9 mouse cellular contexts compared by ENCODE assay signal in the genomic region with DNA sequence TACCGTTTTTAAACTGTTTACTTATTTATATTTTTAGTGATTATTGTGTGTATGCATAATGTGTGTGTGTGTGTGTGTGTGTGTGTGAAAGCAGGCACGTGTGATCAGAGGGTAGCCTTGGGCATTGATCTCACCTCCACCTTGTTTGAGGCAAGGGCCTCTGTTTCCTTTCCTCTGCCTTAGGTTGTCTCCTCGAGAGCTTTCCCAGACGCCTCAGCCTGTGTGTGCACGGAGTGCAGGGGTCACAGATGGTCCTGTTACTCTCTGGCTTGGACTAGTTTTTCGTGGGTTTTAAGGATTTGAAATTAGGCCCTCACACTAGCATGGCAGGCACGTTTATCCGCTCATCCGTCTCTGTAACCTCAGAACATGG. TPM values are rescaled to one million over a fixed set of nuclear protein-coding genes. Genes with fewer than 3 reads are reported as not detected.
DNase-seq lines count a peak whose midpoint lies in the region; ATAC-seq and TF ChIP-seq lines count a peak whose summit lies in the region.
"Had no signal": no experiment of that assay in that cellular context is flagged by ENCODE, and none has a peak within 500 bp of the region (broad histone marks: within the 10 kb centered on the region; RNA-seq: fewer than 3 reads in every experiment).

No protein-coding gene starts in this region.

- intact Hi-C loops in heart, postnatal 14 days (cut with DNase I): loop anchor here (1.0 kb wide), 1 partner anchor 49 kb away; no protein-coding TSS in a partner anchor

- 47% methylated on average over 9 of the region's 9 CpGs for WGBS in liver, embryonic 13.5 days (ENCODE audit: insufficient replicate concordance)
- 66% methylated on average over 9 of the region's 9 CpGs for WGBS in liver, postnatal 0 days (ENCODE audit: insufficient replicate concordance)
- 68% methylated on average over 9 of the region's 9 CpGs for WGBS in forebrain, embryonic 13.5 days
- WGBS in limb, embryonic 10.5 days: 44% methylated on average over 9 of the region's 9 CpGs
- 65% methylated on average over 9 of the region's 9 CpGs for WGBS in neural tube, embryonic 13.5 days

- H3K36me3 ChIP-seq in liver, embryonic 13.5 days: no peaks in the 10 kb centered on the region
- no peaks in the 10 kb centered on the region for H3K36me3 ChIP-seq in liver, postnatal 0 days (replicated peaks; ENCODE audit: insufficient read depth, low read length)
- no peaks in the 10 kb centered on the region for H3K36me3 ChIP-seq in forebrain, embryonic 13.5 days (ENCODE audit: poor library complexity, severe bottlenecking)
- no peaks in the 10 kb centered on the region for H3K36me3 ChIP-seq in limb, embryonic 10.5 days
- no peaks in the 10 kb centered on the region for H3K36me3 ChIP-seq in neural tube, embryonic 13.5 days
- H3K36me3 ChIP-seq: heart, embryonic 13.5 days had no signal

- no peaks in the 10 kb centered on the region for H3K4me1 ChIP-seq in liver, embryonic 13.5 days (replicated peaks)
- 0 out of 2 replicates have a peak, but pooled peaks cover 2% of the 10 kb centered on the region for H3K4me1 ChIP-seq in liver, postnatal 0 days (ENCODE audit: insufficient read depth)
- H3K4me1 ChIP-seq in forebrain, embryonic 13.5 days: no peaks in the 10 kb centered on the region
- H3K4me1 ChIP-seq in limb, embryonic 10.5 days: peaks cover 54% of the 10 kb centered on the region
- H3K4me1 ChIP-seq in neural tube, embryonic 13.5 days (replicated peaks): peaks cover 10% of the 10 kb centered on the region

- no peak overlapping the region for H3K27ac ChIP-seq in liver, embryonic 13.5 days
- H3K27ac ChIP-seq in liver, postnatal 0 days (ENCODE audit: low read depth): no peak overlapping the region
- H3K27ac ChIP-seq in forebrain, embryonic 13.5 days: no peak overlapping the region
- peak overlapping the region; percentile 61 for H3K27ac ChIP-seq in limb, embryonic 10.5 days
- H3K27ac ChIP-seq in neural tube, embryonic 13.5 days (replicated peaks): no peak overlapping the region
- H3K27ac ChIP-seq: heart, embryonic 13.5 days had no signal

- no peak for DNase-seq in liver, embryonic 13.5 days
- DNase-seq in liver, postnatal 0 days: no peak
- DNase-seq in limb, embryonic 10.5 days (ENCODE audit: low spot score): peak; percentile 42
- no peak for DNase-seq in urinary bladder, postnatal 14 days (ENCODE audit: low spot score)
- no peak for DNase-seq in heart, postnatal 14 days
- DNase-seq in yolk sac, embryonic 10.5 days (ENCODE audit: low spot score): no peak

- H3K27me3 ChIP-seq in liver, embryonic 13.5 days: 0 out of 2 replicates have a peak, but pooled peaks cover 3% of the 10 kb centered on the region
- H3K27me3 ChIP-seq in liver, postnatal 0 days (ENCODE audit: insufficient read depth, low read length): no peaks in the 10 kb centered on the region
- no peaks in the 10 kb centered on the region for H3K27me3 ChIP-seq in forebrain, embryonic 13.5 days
- no peaks in the 10 kb centered on the region for H3K27me3 ChIP-seq in limb, embryonic 10.5 days (ENCODE audit: low read depth, poor library complexity, severe bottlenecking)
- no peaks in the 10 kb centered on the region for H3K27me3 ChIP-seq in neural tube, embryonic 13.5 days
- H3K27me3 ChIP-seq: heart, embryonic 13.5 days had no signal

- no peak overlapping the region for H3K4me2 ChIP-seq in liver, embryonic 13.5 days
- H3K4me2 ChIP-seq in liver, postnatal 0 days (ENCODE audit: low read depth, low read length): no peak overlapping the region
- H3K4me2 ChIP-seq in forebrain, embryonic 13.5 days: no peak overlapping the region
- no peak overlapping the region for H3K4me2 ChIP-seq in neural tube, embryonic 13.5 days
- H3K4me2 ChIP-seq: heart, embryonic 13.5 days had no signal

- H3K9ac ChIP-seq in liver, embryonic 13.5 days: no peak overlapping the region
- no peak overlapping the region for H3K9ac ChIP-seq in liver, postnatal 0 days (replicated peaks)
- H3K9ac ChIP-seq in forebrain, embryonic 13.5 days: no peak overlapping the region
- H3K9ac ChIP-seq in neural tube, embryonic 13.5 days: no peak overlapping the region

- no peak overlapping the region for H3K4me3 ChIP-seq in liver, embryonic 13.5 days (replicated peaks)
- H3K4me3 ChIP-seq in liver, postnatal 0 days (ENCODE audit: low read depth, low read length): no peak overlapping the region
- no peak overlapping the region for H3K4me3 ChIP-seq in forebrain, embryonic 13.5 days
- H3K4me3 ChIP-seq in limb, embryonic 10.5 days: no peak overlapping the region
- H3K4me3 ChIP-seq in neural tube, embryonic 13.5 days: no peak overlapping the region
- H3K4me3 ChIP-seq: heart, embryonic 13.5 days had no signal

- ATAC-seq in liver, embryonic 13.5 days (ENCODE audit: low read depth): 0 out of 2 replicates have a peak, but pooled peaks have one; percentile 5
- ATAC-seq in liver, postnatal 0 days: no peak
- peak; percentile 56 for ATAC-seq in forebrain, embryonic 13.5 days
- ATAC-seq in neural tube, embryonic 13.5 days (ENCODE audit: low read depth): peak; percentile 32; the same call in 1 of the 2 replicates

- no peaks in the 10 kb centered on the region for H3K9me3 ChIP-seq in liver, embryonic 13.5 days (replicated peaks)
- no peaks in the 10 kb centered on the region for H3K9me3 ChIP-seq in liver, postnatal 0 days (ENCODE audit: low read length)
- H3K9me3 ChIP-seq in forebrain, embryonic 13.5 days (replicated peaks): no peaks in the 10 kb centered on the region
- H3K9me3 ChIP-seq in limb, embryonic 10.5 days (replicated peaks): no peaks in the 10 kb centered on the region
- H3K9me3 ChIP-seq in neural tube, embryonic 13.5 days: no peaks in the 10 kb centered on the region
- H3K9me3 ChIP-seq: heart, embryonic 13.5 days had no signal

- no peak for TF ChIP-seq EP300 in liver, postnatal 0 days (IDR thresholded peaks at IDR 0.05; ENCODE audit: low read depth)

- TF ChIP-seq CTCF in liver, postnatal 0 days (IDR thresholded peaks at IDR 0.05; ENCODE audit: low read depth): no peak

RNA-seq across cellular contexts. Expression of gene Gsto2, which starts 17.5 kb away (rescaled TPM):
- 0.16 and 0.22 TPM in 2 replicates for polyA plus RNA-seq in liver, embryonic 13.5 days (2015; fragmentation: Nextera tagmentation; extraction: Ambion mirVana)
- polyA plus RNA-seq in liver, postnatal 0 days (2015; fragmentation: Nextera tagmentation; extraction: Ambion mirVana): 0.25 and 0.39 TPM in 2 replicates
- 1.2 and 1.8 TPM in 2 replicates for polyA plus RNA-seq in forebrain, embryonic 13.5 days (2015; fragmentation: Nextera tagmentation; extraction: Ambion mirVana)
- 0.59 and 1.0 TPM in 2 replicates for polyA plus RNA-seq in limb, embryonic 10.5 days (2016; fragmentation: Nextera tagmentation; extraction: Ambion mirVana)
- 1.0 and 1.3 TPM in 2 replicates for polyA plus RNA-seq in neural tube, embryonic 13.5 days (2015; fragmentation: Nextera tagmentation; extraction: Ambion mirVana)
- 1 to 10 TPM; 1.6 to 1.7 TPM for total RNA-seq in heart, postnatal 14 days (2021)

RNA-seq across cellular contexts. Expression of gene Gsto1, which starts 28.1 kb away (rescaled TPM):
- 117 and 139 TPM in 2 replicates for polyA plus RNA-seq in liver, embryonic 13.5 days (2015; fragmentation: Nextera tagmentation; extraction: Ambion mirVana)
- polyA plus RNA-seq in liver, postnatal 0 days (2015; fragmentation: Nextera tagmentation; extraction: Ambion mirVana): 151 and 198 TPM in 2 replicates
- 74.9 and 80.3 TPM in 2 replicates for polyA plus RNA-seq in forebrain, embryonic 13.5 days (2015; fragmentation: Nextera tagmentation; extraction: Ambion mirVana)
- polyA plus RNA-seq in limb, embryonic 10.5 days (2016; fragmentation: Nextera tagmentation; extraction: Ambion mirVana): 241 and 258 TPM in 2 replicates
- polyA plus RNA-seq in neural tube, embryonic 13.5 days (2015; fragmentation: Nextera tagmentation; extraction: Ambion mirVana): 137 and 142 TPM in 2 replicates
- 100 to 1,000 TPM; 133 to 134 TPM for total RNA-seq in heart, postnatal 14 days (2021)

RNA-seq across cellular contexts. Expression of gene Cfap43, which starts 36.2 kb away (rescaled TPM):
- polyA plus RNA-seq in liver, embryonic 13.5 days (2015; fragmentation: Nextera tagmentation; extraction: Ambion mirVana): 0.03 TPM in 1 of 2 replicates, not detected in the other
- polyA plus RNA-seq in liver, postnatal 0 days (2015; fragmentation: Nextera tagmentation; extraction: Ambion mirVana): 0.05 TPM in 1 of 2 replicates, not detected in the other
- polyA plus RNA-seq in forebrain, embryonic 13.5 days (2015; fragmentation: Nextera tagmentation; extraction: Ambion mirVana): 0.66 and 0.82 TPM in 2 replicates
- polyA plus RNA-seq in limb, embryonic 10.5 days (2016; fragmentation: Nextera tagmentation; extraction: Ambion mirVana): 0.05 and 0.09 TPM in 2 replicates
- polyA plus RNA-seq in neural tube, embryonic 13.5 days (2015; fragmentation: Nextera tagmentation; extraction: Ambion mirVana): 0.28 and 0.47 TPM in 2 replicates
- total RNA-seq in heart, postnatal 14 days (2021): under 1 TPM in 1 of 2 experiments, not detected in 1; 0.81 TPM

RNA-seq across cellular contexts. Expression of gene Itprip, which starts 36.2 kb away (rescaled TPM):
- polyA plus RNA-seq in liver, embryonic 13.5 days (2015; fragmentation: Nextera tagmentation; extraction: Ambion mirVana): 3.8 and 3.9 TPM in 2 replicates
- polyA plus RNA-seq in liver, postnatal 0 days (2015; fragmentation: Nextera tagmentation; extraction: Ambion mirVana): 2.4 and 2.8 TPM in 2 replicates
- polyA plus RNA-seq in forebrain, embryonic 13.5 days (2015; fragmentation: Nextera tagmentation; extraction: Ambion mirVana): 9.8 and 12.7 TPM in 2 replicates
- polyA plus RNA-seq in limb, embryonic 10.5 days (2016; fragmentation: Nextera tagmentation; extraction: Ambion mirVana): 19.0 and 27.5 TPM in 2 replicates
- polyA plus RNA-seq in neural tube, embryonic 13.5 days (2015; fragmentation: Nextera tagmentation; extraction: Ambion mirVana): 7.0 and 8.1 TPM in 2 replicates
- total RNA-seq in heart, postnatal 14 days (2021): 1 to 10 TPM; 8.0 to 8.1 TPM

RNA-seq across cellular contexts. Expression of gene Cfap58, which starts 54.6 kb away (rescaled TPM):
- not detected in 2 replicates for polyA plus RNA-seq in liver, embryonic 13.5 days (2015; fragmentation: Nextera tagmentation; extraction: Ambion mirVana)
- polyA plus RNA-seq in liver, postnatal 0 days (2015; fragmentation: Nextera tagmentation; extraction: Ambion mirVana): not detected in 2 replicates
- polyA plus RNA-seq in forebrain, embryonic 13.5 days (2015; fragmentation: Nextera tagmentation; extraction: Ambion mirVana): 0.21 and 0.49 TPM in 2 replicates
- polyA plus RNA-seq in limb, embryonic 10.5 days (2016; fragmentation: Nextera tagmentation; extraction: Ambion mirVana): not detected in 2 replicates
- 0.47 and 0.62 TPM in 2 replicates for polyA plus RNA-seq in neural tube, embryonic 13.5 days (2015; fragmentation: Nextera tagmentation; extraction: Ambion mirVana)
- 1 to 10 TPM; 1.3 to 2.1 TPM for total RNA-seq in heart, postnatal 14 days (2021)
